Mouse (Mus musculus) MEL (cell line): Measurements from ENCODE around the gene Ntn1.

Experiments used
- CTCF ChIP-seq, 3 experiments: IDR thresholded peaks in 2 of 3; conservative IDR thresholded peaks in 1 of 3; 2 replicates each; pipeline ENCODE4 v1.5.1; 2011 to 2012; ENCODE audit warnings: low read length in 3 of 3, low read depth in 2 of 3, mild to moderate bottlenecking in 2 of 3, improper control_type of control experiment in 1 of 3, inconsistent platforms in 1 of 3, mixed read lengths in 1 of 3, moderate library complexity in 1 of 3; ENCODE audit not compliant: control insufficient read depth in 1 of 3, insufficient read depth in 1 of 3, poor library complexity in 1 of 3, severe bottlenecking in 1 of 3
- ELF1 ChIP-seq: IDR thresholded peaks from 2 replicates; pipeline ENCODE4 v1.6.1; 2014; ENCODE audit warnings: low read depth, mild to moderate bottlenecking, inconsistent platforms, low read length, improper control_type of control experiment, moderate library complexity
- EP300 ChIP-seq, 2 experiments: IDR thresholded peaks; 2 replicates each; pipeline ENCODE4 v1.6.1; 2011; ENCODE audit warnings: improper control_type of control experiment in 2 of 2, low read length in 2 of 2, low read depth in 1 of 2, mild to moderate bottlenecking in 1 of 2
- JUND ChIP-seq: IDR thresholded peaks from 2 replicates; pipeline ENCODE4 v1.6.1; 2011; ENCODE audit warnings: low read depth, mild to moderate bottlenecking, improper control_type of control experiment, low read length
- MEF2A ChIP-seq: IDR thresholded peaks from 2 replicates; pipeline ENCODE4 v1.6.1; 2014; ENCODE audit warnings: low read depth, mild to moderate bottlenecking, inconsistent platforms, low read length, improper control_type of control experiment; ENCODE audit not compliant: poor library complexity, insufficient replicate concordance, severe bottlenecking; ENCODE audit errors: extremely low read depth
- SIN3A ChIP-seq: IDR thresholded peaks from 2 replicates; pipeline ENCODE4 v1.6.1; 2012; ENCODE audit warnings: low read length, improper control_type of control experiment, inconsistent platforms
- TBP ChIP-seq: IDR thresholded peaks from 2 replicates; pipeline ENCODE4 v1.8.0; 2011; ENCODE audit warnings: low read depth, low read length, improper control_type of control experiment
- TCF12 ChIP-seq: IDR thresholded peaks from 2 replicates; pipeline ENCODE4 v1.6.1; 2014; ENCODE audit warnings: low read depth, mild to moderate bottlenecking, inconsistent platforms, low read length, improper control_type of control experiment, moderate library complexity
- ZC3H11A ChIP-seq: IDR thresholded peaks from 2 replicates; pipeline ENCODE4 v1.6.1; 2012; ENCODE audit warnings: low read depth, mild to moderate bottlenecking, inconsistent platforms, low read length, improper control_type of control experiment
- ZMIZ1 ChIP-seq: IDR thresholded peaks from 2 replicates; pipeline ENCODE4 v1.6.1; 2012; ENCODE audit warnings: low read depth, mild to moderate bottlenecking, inconsistent platforms, low read length, improper control_type of control experiment, moderate library complexity

- TF ChIP-seq EP300 (IDR thresholded peaks at IDR 0.05; ENCODE audit: low read depth in 1 of 2, low read length in 2 of 2) (no peak), JUND (no peak), CTCF (IDR thresholded peaks at IDR 0.05 in 2 of 3, conservative IDR thresholded peaks at IDR 0.05 in 1 of 3; ENCODE audit: control insufficient read depth in 1 of 3, insufficient read depth in 1 of 3, low read depth in 2 of 3, low read length in 3 of 3, poor library complexity in 1 of 3, severe bottlenecking in 1 of 3) (no peak), SIN3A (no peak), ZC3H11A (no peak), ELF1 (no peak), ZMIZ1 (no peak), TBP (no peak), TCF12 (no peak), MEF2A (no peak)
These were observed 13.8 kb downstream of the Ntn1 start for GRCm38 (mm10) chr11:68386589-68387440.
